Mouse (Mus musculus) monocyte, adult 59 days (primary cell): ENCODE results near the gene Hdac9. TPM values are rescaled to one million over a fixed set of nuclear protein-coding genes. Genes with fewer than 3 reads are reported as not detected.

Experiments
- total RNA-seq, 2 experiments: library from RNA; stranded (reverse); gene quantifications; one replicate each; pipeline ENCODE4 v1.2.4; 2023

The Hdac9 gene
- total RNA-seq = 1 to 10 TPM; 7.4 to 8.4 TPM

GRCm38 (mm10) chr12:34916995-34917394, at the start of gene Hdac9:
TSS of gene Hdac9 (minus strand) at chr12:34917095.

Other genes with a start within 250 kb of the Hdac9 start
- not detected for gene Prps1l1, start 67.7 kb upstream of the Hdac9 start, total RNA-seq
- 10 to 100 TPM; 40.3 to 42.4 TPM for gene Snx13, start 130.1 kb upstream of the Hdac9 start, total RNA-seq